Mouse (Mus musculus) right cerebral cortex, postnatal 25 days (tissue): Measurements from ENCODE around the gene Glb1l2.

Experiments used
- DNase-seq: peaks from one replicate; pipeline ENCODE4 v3.0.0; 2022

The Glb1l2 gene

GRCm38 (mm10) chr9:26728556-26728955 lies 77.7 kb downstream of the Glb1l2 start:
- no peak for DNase-seq

- DNase-seq = no peak
Measured at GRCm38 (mm10) chr9:26727445-26727844, 78.8 kb downstream of the Glb1l2 start.

GRCm38 (mm10) chr9:26725709-26726108 lies 80.6 kb downstream of the Glb1l2 start:
- no peak for DNase-seq

- DNase-seq = no peak
Measured at GRCm38 (mm10) chr9:26721771-26722170, 84.5 kb downstream of the Glb1l2 start.

- DNase-seq = no peak
Measured at GRCm38 (mm10) chr9:26718388-26718787, 87.9 kb downstream of the Glb1l2 start.
